Mouse (Mus musculus) heart, embryonic 15.5 days (tissue): ENCODE results near the gene Tmx4. TPM values are rescaled to one million over a fixed set of nuclear protein-coding genes. Genes with fewer than 3 reads are reported as not detected.

Experiments
- ATAC-seq: fragments of 200-750 bp; cut with Nextera tagmentation; replicated peaks from 2 replicates; pipeline ENCODE4 v1.8.0; 2017; ENCODE audit warnings: low read depth, moderate TSS enrichment; ENCODE audit not compliant: insufficient number of reproducible peaks, insufficient read depth, low FRiP score
- H3K27ac ChIP-seq: fragments of 300-500 bp; sonication (generic); 2 replicates; pipeline ENCODE4 v1.5.1; 2015; ENCODE audit warnings: mild to moderate bottlenecking, inconsistent platforms
- H3K27me3 ChIP-seq: fragments of 300-500 bp; sonication (generic); 2 replicates; pipeline ENCODE4 v1.6.1; 2015; ENCODE audit warnings: inconsistent platforms
- H3K36me3 ChIP-seq: fragments of 300-500 bp; sonication (generic); 2 replicates; pipeline ENCODE4 v1.6.1; 2015; ENCODE audit warnings: mild to moderate bottlenecking, inconsistent platforms
- H3K4me1 ChIP-seq: fragments of 300-500 bp; sonication (generic); replicated peaks from 2 replicates; pipeline ENCODE4 v1.6.1; 2015; ENCODE audit warnings: inconsistent platforms
- H3K4me2 ChIP-seq: fragments of 300-500 bp; sonication (generic); 2 replicates; pipeline ENCODE4 v1.6.1; 2015; ENCODE audit warnings: inconsistent platforms, mild to moderate bottlenecking, moderate library complexity
- H3K4me3 ChIP-seq: fragments of 300-500 bp; sonication (generic); 2 replicates; pipeline ENCODE4 v1.5.1; 2015; ENCODE audit warnings: mild to moderate bottlenecking, inconsistent platforms
- H3K9ac ChIP-seq: fragments of 300-500 bp; sonication (generic); 2 replicates; pipeline ENCODE4 v1.6.1; 2015; ENCODE audit warnings: mild to moderate bottlenecking, inconsistent platforms
- H3K9me3 ChIP-seq: fragments of 300-500 bp; sonication (generic); replicated peaks from 2 replicates; pipeline ENCODE4 v1.6.1; 2016; ENCODE audit warnings: inconsistent platforms
- WGBS: fragments of 180-500 bp; shearing (Covaris S2); methylation state at CpG from one replicate; pipeline ENCODE4 v1.1.7; 2015; ENCODE audit warnings: mixed read lengths; 5-methylcytosine and 5-hydroxymethylcytosine counted together
- polyA plus RNA-seq: library from polyadenylated mRNA; unstranded; fragments of >200 nt; fragmentation: Nextera tagmentation; extraction: Ambion mirVana; gene quantifications from 2 replicates; pipeline ENCODE4 v1.2.1, GENCODE M21; 2015

The Tmx4 gene
- polyA plus RNA-seq: 34.7 and 35.2 TPM in 2 replicates

- Histone ChIP-seq H3K4me2 (peak within 1 kb of the TSS; percentile 82), H3K27ac (peak within 1 kb of the TSS; percentile 99), H3K4me1 (peaks cover 18% of the 10 kb centered on the region), H3K9me3 (no peaks in the 10 kb centered on the region), H3K4me3 (peak within 1 kb of the TSS; percentile 94), H3K27me3 (no peaks in the 10 kb centered on the region), H3K9ac (peak within 1 kb of the TSS; percentile 89), H3K36me3 (peaks cover 3% of the 10 kb centered on the region)
- under 1% methylated on average over 56 of the region's 57 CpGs for WGBS
- ATAC-seq: peak; percentile 99
Observed at GRCm38 (mm10) chr2:134643514-134644300, at the start of gene Tmx4. Gene Tmx4 (minus strand): TSS chr2:134644145.

DNA sequence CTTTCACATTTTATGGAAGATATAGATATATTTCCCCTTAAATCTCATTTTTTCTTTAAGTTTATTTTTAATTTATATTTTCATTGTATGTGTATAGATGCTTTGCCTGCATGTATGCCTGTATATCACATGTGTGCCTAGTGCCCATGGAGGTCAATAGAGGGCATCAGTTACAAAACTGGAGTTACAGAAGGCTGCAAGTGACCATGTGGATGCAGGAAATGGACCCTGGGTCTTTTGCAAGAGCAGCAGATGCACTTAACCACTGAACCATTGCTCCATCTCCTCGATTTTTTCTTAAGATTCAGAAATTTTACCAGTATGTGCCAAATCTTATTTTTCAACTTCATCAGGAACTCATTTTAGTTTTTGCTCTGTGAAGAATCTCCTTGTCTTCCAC, 48.2 kb upstream of the Tmx4 start:
- H3K4me3 ChIP-seq: no peak overlapping the region
- H3K27me3 ChIP-seq: no peaks in the 10 kb centered on the region
- no peaks in the 10 kb centered on the region for H3K9me3 ChIP-seq
- no peak overlapping the region for H3K27ac ChIP-seq
- no peaks in the 10 kb centered on the region for H3K36me3 ChIP-seq
- no peak overlapping the region for H3K4me2 ChIP-seq
- no peak overlapping the region for H3K9ac ChIP-seq
- no peak for ATAC-seq
- no peaks in the 10 kb centered on the region for H3K4me1 ChIP-seq
- WGBS: 44% methylated on average over 1 of the region's 1 CpGs

- Histone ChIP-seq H3K9me3 (no peaks in the 10 kb centered on the region), H3K4me1 (no peaks in the 10 kb centered on the region), H3K27ac (no peak overlapping the region), H3K27me3 (no peaks in the 10 kb centered on the region), H3K4me3 (no peak overlapping the region), H3K36me3 (no peaks in the 10 kb centered on the region), H3K4me2 (no peak overlapping the region), H3K9ac (no peak overlapping the region)
- WGBS: 77% methylated on average over 7 of the region's 7 CpGs
- no peak for ATAC-seq
Observed at GRCm38 (mm10) chr2:134691055-134691454, 47.1 kb upstream of the Tmx4 start.

DNA sequence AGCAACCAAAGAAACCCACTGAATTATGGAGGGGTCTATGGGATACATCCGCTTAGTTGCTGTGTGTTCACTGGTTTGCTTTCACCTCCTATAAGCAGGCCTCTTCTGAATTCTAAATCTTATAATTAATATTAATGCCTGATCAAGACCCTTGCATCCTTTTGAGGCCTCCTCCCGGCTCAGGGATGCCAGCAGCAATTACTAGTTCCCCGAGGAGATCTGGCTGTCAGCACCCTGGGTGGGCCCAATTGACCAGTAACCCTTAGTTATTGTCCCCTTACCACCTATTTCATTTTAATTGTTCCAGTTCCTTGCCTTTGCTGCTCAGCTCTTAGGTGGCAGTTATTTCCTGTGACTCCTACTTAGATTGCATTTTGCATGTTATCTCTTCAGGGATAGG, 38.4 kb upstream of the Tmx4 start:
- no peak overlapping the region for H3K9ac ChIP-seq
- no peaks in the 10 kb centered on the region for H3K9me3 ChIP-seq
- no peaks in the 10 kb centered on the region for H3K27me3 ChIP-seq
- WGBS: 70% methylated on average over 3 of the region's 3 CpGs
- no peak overlapping the region for H3K4me3 ChIP-seq
- no peak overlapping the region for H3K27ac ChIP-seq
- no peaks in the 10 kb centered on the region for H3K36me3 ChIP-seq
- no peaks in the 10 kb centered on the region for H3K4me1 ChIP-seq
- H3K4me2 ChIP-seq: no peak overlapping the region
- ATAC-seq: no peak

GRCm38 (mm10) chr2:134681271-134681961, 37.5 kb upstream of the Tmx4 start:
- Histone ChIP-seq H3K9me3 (no peaks in the 10 kb centered on the region), H3K4me2 (no peak overlapping the region), H3K27ac (no peak overlapping the region), H3K36me3 (no peaks in the 10 kb centered on the region), H3K9ac (no peak overlapping the region), H3K4me3 (no peak overlapping the region), H3K4me1 (no peaks in the 10 kb centered on the region), H3K27me3 (no peaks in the 10 kb centered on the region)
- 23% methylated on average over 9 of the region's 9 CpGs for WGBS
- ATAC-seq: no peak

GRCm38 (mm10) chr2:134679567-134679966, 35.6 kb upstream of the Tmx4 start:
- no peak overlapping the region for H3K4me3 ChIP-seq
- ATAC-seq: no peak
- whole genome bisulfite sequencing: 65% methylated on average over 3 of the region's 3 CpGs

DNA sequence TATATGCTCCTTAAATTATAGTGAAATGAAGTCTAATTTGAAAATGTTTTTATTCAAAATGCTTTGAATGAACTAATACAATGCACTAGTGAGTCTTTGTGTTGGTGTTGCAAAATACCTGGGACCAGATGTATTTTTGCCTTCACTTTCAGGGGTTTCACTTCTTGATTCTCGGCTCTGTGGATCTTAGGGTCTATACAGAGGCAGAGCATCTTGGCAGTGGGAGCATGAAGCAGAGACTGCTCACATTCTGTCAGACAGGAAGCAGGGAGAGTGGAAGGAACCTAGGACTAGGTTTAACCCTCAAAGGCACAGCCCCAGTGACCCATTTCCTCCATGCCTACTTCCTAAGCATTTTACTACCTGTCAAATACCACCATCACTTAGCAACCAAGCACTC, 31.5 kb upstream of the Tmx4 start:
- no peak overlapping the region for H3K4me2 ChIP-seq
- H3K27ac ChIP-seq: no peak overlapping the region
- no peaks in the 10 kb centered on the region for H3K27me3 ChIP-seq
- no peak overlapping the region for H3K4me3 ChIP-seq
- H3K9me3 ChIP-seq: no peaks in the 10 kb centered on the region
- no peaks in the 10 kb centered on the region for H3K4me1 ChIP-seq
- no peak for ATAC-seq
- 83% methylated on average over 1 of the region's 1 CpGs for WGBS
- H3K36me3 ChIP-seq: no peaks in the 10 kb centered on the region
- no peak overlapping the region for H3K9ac ChIP-seq

More at GRCm38 (mm10) chr2:134679567-134679966, 35.6 kb upstream of the Tmx4 start:
- H3K9ac ChIP-seq: no peak overlapping the region
- no peaks in the 10 kb centered on the region for H3K9me3 ChIP-seq
- H3K4me1 ChIP-seq: no peaks in the 10 kb centered on the region
- H3K27ac ChIP-seq: no peak overlapping the region
- no peak overlapping the region for H3K4me2 ChIP-seq
- H3K36me3 ChIP-seq: no peaks in the 10 kb centered on the region
- H3K27me3 ChIP-seq: no peaks in the 10 kb centered on the region

GRCm38 (mm10) chr2:134673604-134674003, 29.7 kb upstream of the Tmx4 start:
- 73% methylated on average over 5 of the region's 5 CpGs for WGBS
- Histone ChIP-seq H3K27ac (no peak overlapping the region), H3K27me3 (no peaks in the 10 kb centered on the region), H3K4me1 (no peaks in the 10 kb centered on the region), H3K9me3 (no peaks in the 10 kb centered on the region), H3K4me3 (no peak overlapping the region), H3K36me3 (no peaks in the 10 kb centered on the region), H3K9ac (no peak overlapping the region), H3K4me2 (no peak overlapping the region)
- no peak for ATAC-seq

DNA sequence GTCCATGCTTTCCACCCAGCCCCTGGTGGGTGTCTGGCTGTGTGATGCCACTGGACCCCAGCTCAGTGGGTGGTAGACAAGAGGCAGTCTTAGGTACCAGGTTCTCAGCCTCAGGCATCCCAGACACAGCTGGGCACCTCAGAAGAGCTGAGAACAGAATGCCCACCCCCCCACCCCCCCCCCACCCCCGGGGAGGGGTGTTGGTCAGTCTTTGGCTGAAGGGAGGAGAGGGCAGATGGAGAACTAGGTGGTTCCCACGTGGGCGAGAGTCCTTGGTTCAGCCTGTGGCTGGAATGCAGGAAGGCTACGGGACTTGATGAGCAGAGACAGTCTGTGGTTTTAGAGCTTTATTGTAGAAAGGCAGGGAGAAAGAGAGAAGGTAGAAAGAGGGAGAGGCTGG, 12.5 kb upstream of the Tmx4 start:
- Histone ChIP-seq H3K36me3 (no peaks in the 10 kb centered on the region), H3K27ac (no peak overlapping the region), H3K9me3 (no peaks in the 10 kb centered on the region), H3K4me3 (no peak overlapping the region), H3K27me3 (no peaks in the 10 kb centered on the region), H3K4me2 (no peak overlapping the region), H3K4me1 (no peaks in the 10 kb centered on the region), H3K9ac (no peak overlapping the region)
- WGBS: 18% methylated on average over 4 of the region's 4 CpGs
- ATAC-seq: no peak

- no peaks in the 10 kb centered on the region for H3K9me3 ChIP-seq
- no peak overlapping the region for H3K9ac ChIP-seq
- ATAC-seq: no peak
- no peaks in the 10 kb centered on the region for H3K27me3 ChIP-seq
- H3K4me3 ChIP-seq: no peak overlapping the region
- no peaks in the 10 kb centered on the region for H3K4me1 ChIP-seq
- H3K36me3 ChIP-seq: no peaks in the 10 kb centered on the region
- no peak overlapping the region for H3K4me2 ChIP-seq
- no peak overlapping the region for H3K27ac ChIP-seq
Observed at GRCm38 (mm10) chr2:134654668-134655067, 10.7 kb upstream of the Tmx4 start.

- H3K27me3 ChIP-seq: no peaks in the 10 kb centered on the region
- no peaks in the 10 kb centered on the region for H3K4me1 ChIP-seq
- no peak overlapping the region for H3K9ac ChIP-seq
- no peaks in the 10 kb centered on the region for H3K9me3 ChIP-seq
- ATAC-seq: no peak
- no peak overlapping the region for H3K4me2 ChIP-seq
- WGBS: 81% methylated on average over 5 of the region's 5 CpGs
- H3K27ac ChIP-seq: no peak overlapping the region
- no peak overlapping the region for H3K4me3 ChIP-seq
- no peaks in the 10 kb centered on the region for H3K36me3 ChIP-seq
Observed at GRCm38 (mm10) chr2:134652759-134653158, 8.8 kb upstream of the Tmx4 start.

GRCm38 (mm10) chr2:134648999-134649398, 5.1 kb upstream of the Tmx4 start:
- Histone ChIP-seq H3K4me1 (peaks cover 9% of the 10 kb centered on the region), H3K27me3 (no peaks in the 10 kb centered on the region), H3K9me3 (no peaks in the 10 kb centered on the region), H3K27ac (no peak overlapping the region), H3K36me3 (no peaks in the 10 kb centered on the region), H3K4me2 (no peak overlapping the region), H3K9ac (no peak overlapping the region), H3K4me3 (no peak overlapping the region)
- ATAC-seq: no peak
- WGBS: 46% methylated on average over 3 of the region's 3 CpGs
